Mouse (Mus musculus): Measurements from ENCODE around the gene Gm4303. TPM values are rescaled to one million over a fixed set of nuclear protein-coding genes. Genes with fewer than 3 reads are reported as not detected.

The Gm4303 gene
- polyA plus RNA-seq (2017; shearing (Covaris generic)) = not detected

GRCm38 (mm10) chr10:100345672-100346071 lies at the start of gene Gm4303:
Gene Gm4303 (plus strand): TSS chr10:100345972.

GRCm38 (mm10) chr10:100335376-100335775 lies 10.4 kb upstream of the Gm4303 start, which contains the start of gene Gm4301:
Gene Gm4301 (plus strand): TSS chr10:100335676.

GRCm38 (mm10) chr10:100340536-100340935 lies 5.2 kb upstream of the Gm4303 start, which contains the start of gene Gm4302:
Gene Gm4302 (plus strand): TSS chr10:100340836.

GRCm38 (mm10) chr10:100350793-100351192 lies 5.0 kb downstream of the Gm4303 start, which contains the start of gene Gm4305:
Gene Gm4305 (plus strand): TSS chr10:100351093.

GRCm38 (mm10) chr10:100361038-100361437 lies 15.3 kb downstream of the Gm4303 start, which contains the start of gene Gm4307:
Gene Gm4307 (plus strand): TSS chr10:100361338.

GRCm38 (mm10) chr10:100382460-100382859 lies 36.7 kb downstream of the Gm4303 start, which contains the start of gene Gm4312:
Gene Gm4312 (minus strand): TSS chr10:100382560.

Other genes starting within 250 kb of the Gm4303 start
- gene Gm4301, start 10.3 kb upstream of the Gm4303 start, polyA plus RNA-seq (2017; shearing (Covaris generic)) = not detected
- not detected for gene Gm4302, start 5.1 kb upstream of the Gm4303 start, polyA plus RNA-seq (2017; shearing (Covaris generic))
- gene Gm4305, start 5.1 kb downstream of the Gm4303 start, polyA plus RNA-seq (2017; shearing (Covaris generic)) = not detected
- gene Gm4307, start 15.4 kb downstream of the Gm4303 start, polyA plus RNA-seq (2017; shearing (Covaris generic)) = not detected
- gene Gm4312, start 36.6 kb downstream of the Gm4303 start, polyA plus RNA-seq (2017; shearing (Covaris generic)) = not detected
- gene Tmtc3, start 141.4 kb downstream of the Gm4303 start, polyA plus RNA-seq (2017; shearing (Covaris generic)) = 0.51 TPM
- gene Cep290, start 141.6 kb downstream of the Gm4303 start, polyA plus RNA-seq (2017; shearing (Covaris generic)) = 0.41 TPM
- gene 4930430F08Rik, start 244.5 kb downstream of the Gm4303 start, polyA plus RNA-seq (2017; shearing (Covaris generic)) = 3.3 TPM
- not detected for gene 1700017N19Rik, start 244.5 kb downstream of the Gm4303 start, polyA plus RNA-seq (2017; shearing (Covaris generic))